Mouse (Mus musculus): ENCODE measurements around the gene Enoph1. TPM values are rescaled to one million over a fixed set of nuclear protein-coding genes. Genes with fewer than 3 reads are reported as not detected.

Gene Enoph1
- polyA plus RNA-seq, 1 experiment = 78.2 TPM

GRCm38 (mm10) chr5:100113403-100113802, 73.6 kb downstream of the Enoph1 start:
- TF ChIP-seq POLR2A (IDR thresholded peaks at IDR 0.05; ENCODE audit: extremely low read depth, insufficient read depth, low read length) (no peak), CTCF (IDR thresholded peaks at IDR 0.05; ENCODE audit: extremely low read depth, insufficient read depth, low read length) (no peak)
- Histone ChIP-seq H3K4me3 (ENCODE audit: insufficient read depth, low read length) (no peak overlapping the region), H3K4me1 (ENCODE audit: control insufficient read depth, insufficient read depth, low read length) (no peaks in the 10 kb centered on the region), H3K27ac (ENCODE audit: insufficient read depth, low read length) (no peak overlapping the region)

Other genes with a start within 250 kb of the Enoph1 start
- 0.75 and 1.4 TPM in 2 replicates for gene Vamp9, start 133.7 kb upstream of the Enoph1 start, polyA plus RNA-seq (2012; rRNA removed)
- gene Hnrnpd, start 61.0 kb upstream of the Enoph1 start, polyA plus RNA-seq (2012; rRNA removed) = 99.3 and 110 TPM in 2 replicates
- 1.5 and 1.7 TPM in 2 replicates for gene 4930524J08Rik, start 60.9 kb upstream of the Enoph1 start, polyA plus RNA-seq (2012; rRNA removed)
- 260 and 286 TPM in 2 replicates for gene Hnrnpdl, start 321 bp upstream of the Enoph1 start, polyA plus RNA-seq (2012; rRNA removed)
- 18.0 and 20.7 TPM in 2 replicates for gene Tmem150c, start 119.8 kb downstream of the Enoph1 start, polyA plus RNA-seq (2012; rRNA removed)